Mouse (Mus musculus) limb, embryonic 12.5 days (tissue): Measurements from ENCODE around the gene Slc7a1. TPM values are rescaled to one million over a fixed set of nuclear protein-coding genes. Genes with fewer than 3 reads are reported as not detected.

ENCODE experiments used
- ATAC-seq: fragments of 200-750 bp; cut with Nextera tagmentation; 2 replicates; pipeline ENCODE4 v1.8.0; 2017; ENCODE audit warnings: low read depth, moderate TSS enrichment; ENCODE audit not compliant: insufficient number of reproducible peaks, insufficient read depth, low FRiP score, low TSS enrichment
- H3K27ac ChIP-seq: fragments of 300-500 bp; sonication (generic); 2 replicates; pipeline ENCODE4 v1.5.1; 2016; ENCODE audit warnings: mild to moderate bottlenecking, moderate library complexity
- H3K27me3 ChIP-seq: fragments of 300-500 bp; sonication (generic); 2 replicates; pipeline ENCODE4 v1.6.1; 2016; ENCODE audit warnings: mild to moderate bottlenecking, moderate library complexity
- H3K36me3 ChIP-seq: fragments of 300-500 bp; sonication (generic); 2 replicates; pipeline ENCODE4 v1.6.1; 2016; ENCODE audit warnings: mild to moderate bottlenecking, moderate library complexity
- H3K4me1 ChIP-seq: fragments of 300-500 bp; sonication (generic); replicated peaks from 2 replicates; pipeline ENCODE4 v1.6.1; 2016
- H3K4me2 ChIP-seq: fragments of 300-500 bp; sonication (generic); 2 replicates; pipeline ENCODE4 v1.6.1; 2016; ENCODE audit warnings: mild to moderate bottlenecking, moderate library complexity
- H3K4me3 ChIP-seq: fragments of 300-500 bp; sonication (generic); replicated peaks from 2 replicates; pipeline ENCODE4 v1.5.1; 2016; ENCODE audit warnings: mild to moderate bottlenecking
- H3K9ac ChIP-seq: fragments of 300-500 bp; sonication (generic); replicated peaks from 2 replicates; pipeline ENCODE4 v1.6.1; 2016; ENCODE audit warnings: mild to moderate bottlenecking, moderate library complexity
- H3K9me3 ChIP-seq: fragments of 300-500 bp; sonication (generic); 2 replicates; pipeline ENCODE4 v1.6.1; 2016; ENCODE audit warnings: mild to moderate bottlenecking, moderate library complexity
- WGBS: fragments of 180-500 bp; shearing (Covaris S2); methylation state at CpG from one replicate; pipeline ENCODE4 v1.1.7; 2016; 5-methylcytosine and 5-hydroxymethylcytosine counted together
- polyA plus RNA-seq: library from polyadenylated mRNA; unstranded; fragments of >200 nt; fragmentation: Nextera tagmentation; extraction: Ambion mirVana; gene quantifications from 2 replicates; pipeline ENCODE4 v1.2.1, GENCODE M21; 2016

The Slc7a1 gene
- polyA plus RNA-seq, 1 experiment from 2014 or later, result 12.0 TPM

GRCm38 (mm10) chr5:148414233-148414632 lies 14.5 kb upstream of the Slc7a1 start:
- Histone ChIP-seq H3K9ac (no peak overlapping the region), H3K27ac (no peak overlapping the region), H3K27me3 (peaks cover 9% of the 10 kb centered on the region), H3K4me3 (no peak overlapping the region), H3K36me3 (no peaks in the 10 kb centered on the region), H3K4me2 (no peak overlapping the region), H3K4me1 (peaks cover 6% of the 10 kb centered on the region; the same call in 1 of the 2 replicates), H3K9me3 (no peaks in the 10 kb centered on the region)
- WGBS, result 60% methylated on average over 7 of the region's 7 CpGs
- ATAC-seq, result no peak

- no peak; the same call in 1 of the 2 replicates for ATAC-seq
- WGBS, result 96% methylated on average over 4 of the region's 4 CpGs
These were observed 12.8 kb upstream of the Slc7a1 start for GRCm38 (mm10) chr5:148412504-148412903.

GRCm38 (mm10) chr5:148409465-148409864 lies 9.8 kb upstream of the Slc7a1 start:
- H3K36me3 ChIP-seq, result no peaks in the 10 kb centered on the region
- H3K9ac ChIP-seq, result no peak overlapping the region
- H3K4me3 ChIP-seq, result no peak overlapping the region
- H3K27me3 ChIP-seq, result peaks cover 8% of the 10 kb centered on the region
- H3K27ac ChIP-seq, result no peak overlapping the region
- peaks cover 6% of the 10 kb centered on the region; the same call in 1 of the 2 replicates for H3K4me1 ChIP-seq
- no peak for ATAC-seq
- 87% methylated on average over 8 of the region's 8 CpGs for WGBS
- peaks cover 4% of the 10 kb centered on the region; the same call in 1 of the 2 replicates for H3K9me3 ChIP-seq
- H3K4me2 ChIP-seq, result no peak overlapping the region

More at GRCm38 (mm10) chr5:148412504-148412903, 12.8 kb upstream of the Slc7a1 start:
- Histone ChIP-seq H3K4me1 (peaks cover 6% of the 10 kb centered on the region; the same call in 1 of the 2 replicates), H3K27ac (no peak overlapping the region), H3K4me3 (no peak overlapping the region), H3K9me3 (no peaks in the 10 kb centered on the region), H3K36me3 (no peaks in the 10 kb centered on the region), H3K9ac (no peak overlapping the region), H3K4me2 (no peak overlapping the region), H3K27me3 (peaks cover 9% of the 10 kb centered on the region)

- no peak for ATAC-seq
- Histone ChIP-seq H3K27ac (no peak overlapping the region), H3K4me2 (no peak overlapping the region), H3K4me3 (no peak overlapping the region), H3K9me3 (peaks cover 4% of the 10 kb centered on the region; the same call in 1 of the 2 replicates), H3K36me3 (no peaks in the 10 kb centered on the region), H3K4me1 (peaks cover 6% of the 10 kb centered on the region; the same call in 1 of the 2 replicates), H3K27me3 (peaks cover under 1% of the 10 kb centered on the region; the same call in 1 of the 2 replicates), H3K9ac (no peak overlapping the region)
- 94% methylated on average over 2 of the region's 2 CpGs for WGBS
These were observed 7.2 kb upstream of the Slc7a1 start for GRCm38 (mm10) chr5:148406913-148407312.

- no peak overlapping the region for H3K4me2 ChIP-seq
- H3K27ac ChIP-seq, result no peak overlapping the region
- peaks cover 4% of the 10 kb centered on the region; the same call in 1 of the 2 replicates for H3K9me3 ChIP-seq
- no peak overlapping the region for H3K9ac ChIP-seq
- ATAC-seq, result no peak
- no peaks in the 10 kb centered on the region for H3K36me3 ChIP-seq
- H3K27me3 ChIP-seq, result peaks cover 9% of the 10 kb centered on the region; the same call in 1 of the 2 replicates
- WGBS, result 91% methylated on average over 7 of the region's 7 CpGs
- no peaks in the 10 kb centered on the region; the same call in 1 of the 2 replicates for H3K4me1 ChIP-seq
- no peak overlapping the region for H3K4me3 ChIP-seq
These were observed 4.8 kb upstream of the Slc7a1 start for GRCm38 (mm10) chr5:148404548-148404947.

- Histone ChIP-seq H3K36me3 (no peaks in the 10 kb centered on the region), H3K4me3 (no peak overlapping the region), H3K27ac (no peak overlapping the region), H3K4me1 (peaks cover 8% of the 10 kb centered on the region; the same call in 1 of the 2 replicates), H3K9me3 (peaks cover 4% of the 10 kb centered on the region; the same call in 1 of the 2 replicates), H3K27me3 (peaks cover 9% of the 10 kb centered on the region; the same call in 1 of the 2 replicates), H3K9ac (no peak overlapping the region), H3K4me2 (no peak overlapping the region)
- ATAC-seq, result no peak
- WGBS, result 71% methylated on average over 4 of the region's 4 CpGs
These were observed 2.9 kb upstream of the Slc7a1 start for GRCm38 (mm10) chr5:148402641-148403040.

- H3K36me3 ChIP-seq, result no peaks in the 10 kb centered on the region
- H3K4me2 ChIP-seq, result peak overlapping the region; percentile 100
- ATAC-seq, result peak; percentile 28; the same call in 1 of the 2 replicates
- H3K4me3 ChIP-seq, result peak overlapping the region; percentile 69
- peaks cover 14% of the 10 kb centered on the region for H3K4me1 ChIP-seq
- H3K9ac ChIP-seq, result peak overlapping the region; percentile 75
- H3K9me3 ChIP-seq, result no peaks in the 10 kb centered on the region
- WGBS, result 3% methylated on average over 58 of the region's 58 CpGs
- 0 out of 2 replicates have a peak overlapping the region, but pooled peaks have one; percentile 53 for H3K27ac ChIP-seq
- peaks cover 9% of the 10 kb centered on the region; the same call in 1 of the 2 replicates for H3K27me3 ChIP-seq
These were observed 691 bp downstream of the Slc7a1 start for GRCm38 (mm10) chr5:148398766-148399659.

- ATAC-seq, result no peak
- peak overlapping the region; percentile 69 for H3K4me3 ChIP-seq
- no peaks in the 10 kb centered on the region for H3K36me3 ChIP-seq
- peaks cover 14% of the 10 kb centered on the region for H3K4me1 ChIP-seq
- peaks cover 9% of the 10 kb centered on the region; the same call in 1 of the 2 replicates for H3K27me3 ChIP-seq
- peak overlapping the region; percentile 100 for H3K4me2 ChIP-seq
- no peak overlapping the region for H3K9ac ChIP-seq
- WGBS, result 64% methylated on average over 6 of the region's 6 CpGs
- no peak overlapping the region for H3K27ac ChIP-seq
- no peaks in the 10 kb centered on the region for H3K9me3 ChIP-seq
These were observed 1.3 kb downstream of the Slc7a1 start for GRCm38 (mm10) chr5:148398451-148398765.

- Histone ChIP-seq H3K4me3 (no peak overlapping the region), H3K27ac (no peak overlapping the region), H3K27me3 (peaks cover 9% of the 10 kb centered on the region; the same call in 1 of the 2 replicates), H3K36me3 (no peaks in the 10 kb centered on the region), H3K9ac (no peak overlapping the region), H3K9me3 (no peaks in the 10 kb centered on the region), H3K4me2 (peak overlapping the region; percentile 100), H3K4me1 (peaks cover 14% of the 10 kb centered on the region)
- no peak for ATAC-seq
- 50% methylated on average over 5 of the region's 5 CpGs for WGBS
These were observed 1.8 kb downstream of the Slc7a1 start for GRCm38 (mm10) chr5:148397911-148398310.

- H3K9ac ChIP-seq, result no peak overlapping the region
- 88% methylated on average over 4 of the region's 4 CpGs for WGBS
- no peaks in the 10 kb centered on the region for H3K36me3 ChIP-seq
- ATAC-seq, result no peak
- H3K4me3 ChIP-seq, result no peak overlapping the region
- no peaks in the 10 kb centered on the region for H3K9me3 ChIP-seq
- peak overlapping the region; percentile 100 for H3K4me2 ChIP-seq
- peaks cover 14% of the 10 kb centered on the region for H3K4me1 ChIP-seq
- peaks cover 9% of the 10 kb centered on the region; the same call in 1 of the 2 replicates for H3K27me3 ChIP-seq
- no peak overlapping the region for H3K27ac ChIP-seq
These were observed 2.3 kb downstream of the Slc7a1 start for GRCm38 (mm10) chr5:148397418-148397817.

GRCm38 (mm10) chr5:148393316-148393715 lies 6.4 kb downstream of the Slc7a1 start:
- no peak overlapping the region for H3K27ac ChIP-seq
- 85% methylated on average over 8 of the region's 8 CpGs for WGBS
- H3K4me1 ChIP-seq, result peaks cover 10% of the 10 kb centered on the region
- no peak overlapping the region for H3K4me3 ChIP-seq
- ATAC-seq, result no peak
- H3K9me3 ChIP-seq, result no peaks in the 10 kb centered on the region
- no peaks in the 10 kb centered on the region for H3K27me3 ChIP-seq
- no peak overlapping the region for H3K4me2 ChIP-seq
- no peaks in the 10 kb centered on the region for H3K36me3 ChIP-seq
- H3K9ac ChIP-seq, result no peak overlapping the region
